Mouse (Mus musculus) bone marrow macrophage, adult 2 months (primary cell): ENCODE results near the gene Lrrc25.

Experiments
- CTCF ChIP-seq: IDR thresholded peaks from 2 replicates; pipeline ENCODE4 v1.5.1; 2012; ENCODE audit warnings: low read depth, mild to moderate bottlenecking, low read length, moderate library complexity
- POLR2A ChIP-seq: IDR thresholded peaks from 2 replicates; pipeline ENCODE4 v1.6.1; 2012; ENCODE audit warnings: mild to moderate bottlenecking, low read depth, low read length, borderline replicate concordance

DNA sequence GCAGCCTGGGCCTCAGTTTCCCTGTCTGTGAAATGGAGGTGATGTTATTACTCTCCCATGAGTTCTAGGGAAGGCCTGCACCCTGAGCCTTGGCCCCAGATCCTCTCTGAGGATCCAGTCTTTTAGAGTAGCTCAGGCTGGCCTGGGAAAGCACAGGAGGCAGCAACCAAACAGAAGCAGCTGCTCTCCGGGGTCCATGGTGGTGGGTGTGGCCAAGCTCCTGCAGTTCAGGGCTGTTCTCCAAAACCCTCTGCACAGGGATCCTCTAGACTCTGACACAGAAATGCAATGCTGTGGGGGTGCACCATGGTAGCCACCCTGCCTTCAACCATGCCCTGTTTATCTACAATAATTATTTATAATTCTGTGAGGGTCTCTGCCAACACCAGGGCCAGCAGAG is 2.2 kb upstream of the Lrrc25 start:
- TF ChIP-seq CTCF = no peak
- TF ChIP-seq POLR2A = no peak
